Mouse (Mus musculus) embryonic stem cell, embryonic (primary cell): ENCODE results near the gene Ndufc2.

ENCODE experiments used
- CTCF ChIA-PET, 4 experiments: fragments of 300-600 bp in 2 of 4; fragments of 350-600 bp in 2 of 4; sonication (Branson Sonifier 250); formaldehyde crosslinking; loops; one replicate each; lab custom pipeline; 2022; ENCODE audit warnings: inconsistent platforms in 2 of 4; lab: Charles Lee
- POLR2A ChIA-PET, 4 experiments: fragments of 300-600 bp in 2 of 4; fragments of 350-600 bp in 2 of 4; sonication (Branson Sonifier 250); formaldehyde crosslinking; loops; one replicate each; lab custom pipeline; 2022; ENCODE audit warnings: antibody characterized with exemption in 4 of 4, inconsistent platforms in 1 of 4; lab: Charles Lee

Ndufc2 gene

DNA sequence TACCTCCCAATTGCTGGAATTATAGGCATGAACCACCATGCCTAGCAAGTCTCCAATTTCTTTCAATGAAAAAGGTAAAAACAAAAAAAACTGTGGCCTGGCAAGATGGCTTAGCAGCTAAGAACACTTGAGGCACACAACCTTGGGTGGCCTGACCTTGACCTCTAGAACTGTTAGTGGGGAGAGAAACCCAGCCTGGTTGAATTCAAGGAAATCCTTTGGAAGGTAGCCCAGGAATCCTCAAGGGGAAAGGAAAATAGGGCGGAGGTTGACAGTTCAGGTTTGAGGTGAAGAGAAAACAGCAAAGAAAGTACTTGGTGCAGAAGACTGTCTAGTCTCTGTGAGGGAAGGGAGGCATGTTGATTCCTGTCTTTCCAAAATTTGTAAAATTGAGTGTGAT is 14.6 kb downstream of the Ndufc2 start:
- CTCF ChIA-PET, result interaction anchor here in 2 of 4 experiments (0.6 to 1.6 kb wide), 3 partner anchors 11 to 1738 kb away, joined by 3 to 6 read pairs (median 3); no protein-coding TSS in a partner anchor
- POLR2A ChIA-PET, result interaction anchor here in 3 of 4 experiments (0.7 to 2.7 kb wide), 10 partner anchors 11 to 165 kb away, joined by 3 to 17 read pairs (median 4); partner anchors contain the start of genes Ndufc2 (in 2 of the 3), Aamdc (in 1 of the 3) and Rsf1 (in 1 of the 3)

DNA sequence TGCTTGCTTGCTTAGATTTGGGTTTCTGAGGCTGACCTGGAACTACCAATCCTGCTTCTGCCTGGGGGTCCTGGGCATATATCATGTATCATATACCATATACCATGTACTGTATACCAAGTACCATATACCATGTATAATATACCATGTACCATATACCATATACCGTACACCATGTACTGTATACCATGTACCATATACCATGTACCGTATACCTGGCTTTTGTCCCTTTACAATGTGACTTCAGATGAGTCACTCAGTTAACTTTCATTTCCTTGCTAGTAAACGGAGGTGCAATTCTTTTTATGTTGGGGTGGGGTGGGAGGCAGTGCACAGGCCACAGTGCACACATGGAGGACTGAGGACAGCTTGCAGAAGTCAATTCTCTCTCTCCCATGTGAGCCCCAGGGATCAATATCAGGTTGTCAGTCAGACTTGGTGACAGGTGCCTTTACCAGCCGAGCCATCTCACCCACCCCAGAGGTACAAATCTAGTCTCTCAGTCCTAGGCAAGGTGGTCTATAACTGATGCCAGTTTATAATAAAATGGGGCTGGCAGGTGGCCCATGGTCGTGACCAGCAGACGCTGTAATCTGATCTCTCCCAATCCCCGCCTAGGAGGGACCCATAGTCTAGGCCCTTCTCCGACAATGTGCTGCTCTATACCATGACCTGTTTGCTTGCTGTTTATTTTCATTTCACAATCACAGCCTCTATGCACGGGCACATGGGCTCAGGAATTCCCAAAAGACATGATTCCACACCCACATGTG is 15.3 kb downstream of the Ndufc2 start:
- CTCF ChIA-PET, result interaction anchor here in 1 of 4 experiments (1.6 kb wide), 1 partner anchor 10 kb away, joined by 3 read pairs; no protein-coding TSS in a partner anchor
- POLR2A ChIA-PET, result interaction anchor here in 2 of 4 experiments (0.7 to 2.7 kb wide), 8 partner anchors 10 to 164 kb away, joined by 3 to 17 read pairs (median 4); partner anchors contain the start of genes Ndufc2 (in 2 of the 2), Aamdc (in 1 of the 2) and Rsf1 (in 1 of the 2)

DNA sequence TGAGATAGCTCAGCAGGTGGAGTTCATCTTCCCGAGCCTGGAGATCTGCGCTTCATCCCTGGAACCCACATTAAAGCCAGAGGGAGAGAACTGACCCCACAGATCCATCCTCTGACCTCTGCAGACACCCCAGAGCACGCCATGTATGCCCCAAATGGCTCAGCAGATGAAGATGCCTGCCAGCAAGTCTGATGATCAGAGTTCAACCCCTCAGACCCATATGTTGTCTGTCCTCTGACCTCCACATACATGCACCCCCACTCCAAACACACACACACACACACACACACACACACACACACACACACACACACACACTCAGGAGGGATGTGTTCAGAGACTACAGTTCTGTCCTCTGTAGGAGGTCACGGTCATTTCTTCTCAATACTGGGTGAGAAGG is 16.7 kb downstream of the Ndufc2 start:
- ChIA-PET POLR2A (interaction anchor here in 3 of 4 experiments (0.6 to 2.1 kb wide), 9 partner anchors 10 to 207 kb away, joined by 3 to 10 read pairs (median 4); partner anchors contain the start of genes Alg8 (in 3 of the 3), Ndufc2 (in 2 of the 3) and Ints4 (in 1 of the 3)), CTCF (no interaction called here)

DNA sequence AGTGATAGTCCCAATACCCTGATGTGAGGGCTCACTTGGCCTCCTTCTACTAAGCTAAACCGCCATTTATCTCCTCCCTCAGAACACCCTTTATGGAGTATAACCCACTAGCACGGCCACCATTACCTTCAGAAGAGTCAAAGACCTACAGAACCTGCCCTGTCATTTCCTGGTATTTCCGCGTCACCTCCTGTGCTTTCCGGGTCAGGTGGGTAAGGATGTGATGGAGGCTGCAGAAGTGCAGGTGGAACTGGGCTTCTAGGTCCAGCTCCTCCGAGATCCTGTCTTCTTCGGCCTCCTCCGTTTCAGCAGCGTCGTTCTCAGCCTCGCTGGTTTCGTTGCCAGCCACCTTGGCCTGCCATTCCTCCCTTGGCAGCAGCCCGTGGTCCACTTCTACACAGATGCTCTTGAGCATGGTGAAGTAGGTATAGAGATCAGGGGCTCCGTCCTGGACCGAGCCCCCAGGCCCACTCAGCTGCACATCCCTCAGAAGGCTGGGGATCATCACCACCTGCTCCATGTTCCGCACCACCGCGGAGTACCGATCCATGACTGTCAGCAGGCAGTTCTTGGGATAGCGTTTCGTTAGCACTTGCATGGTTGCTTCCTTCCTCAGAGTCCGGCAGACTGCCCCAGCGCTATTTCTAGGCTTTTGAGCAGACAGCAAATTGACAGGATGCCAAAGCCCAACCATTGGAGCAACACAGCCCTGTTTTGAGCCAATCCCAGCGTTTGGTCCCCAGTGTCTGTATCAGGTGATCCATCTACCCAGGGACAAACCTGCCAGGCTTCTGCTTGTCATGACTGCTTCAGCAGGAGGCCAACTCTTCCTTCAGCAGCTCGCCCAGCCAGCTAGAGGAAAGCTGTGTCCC is 17.3 kb downstream of the Ndufc2 start, which contains the start of gene Thrsp:
Gene Thrsp, minus strand, starts transcription at position 825 of the 872 bp plus-strand sequence.
- ChIA-PET CTCF (no interaction called here), POLR2A (interaction anchor here in 3 of 4 experiments (0.5 to 2.1 kb wide), 16 partner anchors 9 to 206 kb away, joined by 3 to 10 read pairs (median 4); partner anchors contain the start of genes Alg8 (in 3 of the 3), Ints4 (in 2 of the 3), Ndufc2 (in 2 of the 3) and Aamdc (in 1 of the 3))

DNA sequence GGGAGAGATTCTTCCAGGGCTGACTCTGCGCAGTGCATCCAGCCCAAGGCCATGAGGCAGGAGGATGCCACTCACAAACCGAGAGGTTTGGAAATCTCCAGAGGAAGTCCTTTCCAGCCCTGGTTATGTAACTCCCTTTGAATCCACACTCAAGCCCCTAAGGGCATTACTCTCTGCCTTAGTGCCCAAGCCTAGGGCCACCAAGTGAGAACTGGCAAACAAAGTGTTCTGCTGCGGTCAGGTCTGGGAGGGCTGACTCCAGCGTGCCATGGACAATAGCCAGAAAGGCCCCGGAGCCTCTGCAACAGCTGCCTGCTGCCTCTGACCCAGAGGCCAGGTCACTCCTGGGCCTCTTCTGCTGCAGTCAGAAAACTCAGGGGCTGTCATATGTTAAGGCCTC is 18.9 kb downstream of the Ndufc2 start:
- POLR2A ChIA-PET, result interaction anchor here in 2 of 4 experiments (1.5 to 2.1 kb wide), 2 partner anchors 47 to 62 kb away, joined by 4 to 9 read pairs; partner anchors contain the start of genes Alg8 (in 1 of the 2) and Ints4 (in 1 of the 2)
- CTCF ChIA-PET, result no interaction called here

DNA sequence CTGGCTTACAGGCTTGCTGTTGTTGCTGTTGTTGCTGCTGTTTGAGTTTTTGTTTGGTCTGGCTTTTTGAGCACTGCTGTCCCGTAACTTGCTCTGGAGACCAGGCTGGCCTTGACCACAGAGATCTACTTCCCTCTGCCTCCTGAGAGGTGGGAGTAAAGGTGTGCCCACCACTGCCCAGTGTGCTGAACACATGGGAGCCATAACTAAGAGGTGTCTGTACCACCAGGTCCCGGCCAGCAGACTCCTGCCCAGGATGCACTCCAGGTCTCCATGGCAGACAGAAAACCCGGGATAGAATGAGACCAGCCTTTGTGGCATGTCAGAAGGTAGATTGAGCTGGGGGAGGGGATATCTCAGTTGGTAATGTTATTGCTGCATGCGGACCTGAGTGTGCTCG is 19.4 kb downstream of the Ndufc2 start:
- POLR2A ChIA-PET, result no interaction called here

DNA sequence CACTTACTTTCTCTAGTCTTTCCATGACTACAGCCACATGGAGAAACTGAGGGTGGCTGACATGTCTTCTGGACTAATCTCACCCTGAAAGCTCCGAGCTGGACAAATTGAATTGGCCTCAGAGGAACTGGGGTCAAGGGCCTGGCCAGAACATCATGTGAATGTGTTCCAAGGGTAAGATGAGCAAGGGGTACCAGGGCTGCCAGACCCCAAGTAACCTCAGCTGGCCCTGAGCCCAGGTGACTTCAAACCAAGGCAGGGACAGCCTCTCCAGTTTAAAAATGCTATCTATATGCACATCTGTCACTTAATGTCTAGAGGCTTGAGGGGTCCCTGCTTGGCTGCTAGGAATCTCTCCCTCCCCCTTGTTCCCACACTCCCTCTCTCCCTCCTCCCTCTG is 20.6 kb downstream of the Ndufc2 start:
- ChIA-PET POLR2A (interaction anchor here in 1 of 4 experiments (1.4 kb wide), 1 partner anchor 159 kb away, joined by 4 read pairs; the partner anchor contains the start of genes Aamdc and Rsf1), CTCF (interaction anchor here in 1 of 4 experiments (0.5 kb wide), 1 partner anchor 212 kb away, joined by 3 read pairs; no protein-coding TSS in a partner anchor)

More for the DNA sequence above, 19.4 kb downstream of the Ndufc2 start:
- CTCF ChIA-PET, result no interaction called here

DNA sequence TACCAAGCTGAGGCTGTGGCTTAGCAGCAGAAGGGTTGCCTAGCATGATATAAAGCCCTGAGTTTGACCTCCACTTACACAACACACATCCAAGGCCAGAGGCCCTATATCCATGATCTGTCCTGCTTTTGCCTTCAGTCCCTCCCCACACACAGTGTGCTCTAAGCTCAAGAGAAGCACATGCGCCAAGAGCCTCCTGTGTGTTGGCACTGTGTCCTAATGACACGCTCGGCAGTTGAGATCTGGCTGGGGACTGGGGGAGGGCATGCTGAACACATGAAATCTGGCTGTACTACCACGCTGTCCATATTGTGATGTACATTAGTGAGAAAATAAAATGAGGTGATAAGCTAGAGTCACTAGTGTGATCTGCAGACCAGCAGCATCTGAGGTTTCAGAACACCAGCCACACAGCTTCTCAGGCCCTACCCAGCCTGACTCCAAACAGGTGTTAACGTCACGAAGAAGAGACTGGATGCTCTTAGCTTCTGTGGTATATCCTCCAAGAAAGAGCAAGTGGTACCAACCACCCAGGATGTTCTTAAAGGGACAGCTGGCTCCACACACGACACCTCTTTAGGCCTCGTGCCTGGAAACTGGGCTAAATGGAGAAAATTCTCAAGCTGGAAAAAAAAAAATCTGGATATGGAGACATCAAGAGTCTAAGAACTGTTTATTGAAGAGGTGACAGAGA is 21.3 kb downstream of the Ndufc2 start:
- POLR2A ChIA-PET, result interaction anchor here in 3 of 4 experiments (1.0 to 1.4 kb wide), 4 partner anchors 9 to 158 kb away, joined by 3 to 4 read pairs (median 4); partner anchors contain the start of genes Aamdc (in 2 of the 3) and Rsf1 (in 2 of the 3)
- CTCF ChIA-PET, result interaction anchor here in 3 of 4 experiments (0.5 to 1.0 kb wide), 4 partner anchors 86 to 256 kb away, joined by 3 read pairs; no protein-coding TSS in a partner anchor

DNA sequence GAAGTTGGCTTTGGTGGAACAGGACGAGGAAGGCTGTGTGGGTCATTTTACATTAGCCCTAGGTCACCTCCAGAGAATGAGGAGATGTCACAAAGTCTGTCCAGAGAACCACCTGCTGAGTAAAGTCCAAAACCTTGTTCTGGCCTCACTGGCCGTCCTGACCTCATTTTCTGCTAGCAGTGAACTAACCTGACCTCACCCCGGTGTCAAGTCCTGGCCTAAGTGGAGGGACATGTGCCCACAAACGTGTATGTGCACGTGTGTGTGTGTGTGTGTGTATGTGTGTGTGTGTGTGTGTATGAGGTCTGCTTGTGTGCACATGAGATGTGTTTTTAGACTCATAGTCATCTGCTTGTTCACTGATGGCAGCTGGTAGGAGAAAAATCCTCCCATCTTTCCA is 24.0 kb downstream of the Ndufc2 start:
- CTCF ChIA-PET, result interaction anchor here in 2 of 4 experiments (0.9 to 1.7 kb wide), 3 partner anchors 12 to 296 kb away, joined by 3 to 8 read pairs (median 3); no protein-coding TSS in a partner anchor
- POLR2A ChIA-PET, result interaction anchor here in 1 of 4 experiments (1.3 to 1.8 kb wide), 3 partner anchors 11 to 57 kb away, joined by 3 to 10 read pairs (median 5); partner anchors contain the start of gene Ints4

DNA sequence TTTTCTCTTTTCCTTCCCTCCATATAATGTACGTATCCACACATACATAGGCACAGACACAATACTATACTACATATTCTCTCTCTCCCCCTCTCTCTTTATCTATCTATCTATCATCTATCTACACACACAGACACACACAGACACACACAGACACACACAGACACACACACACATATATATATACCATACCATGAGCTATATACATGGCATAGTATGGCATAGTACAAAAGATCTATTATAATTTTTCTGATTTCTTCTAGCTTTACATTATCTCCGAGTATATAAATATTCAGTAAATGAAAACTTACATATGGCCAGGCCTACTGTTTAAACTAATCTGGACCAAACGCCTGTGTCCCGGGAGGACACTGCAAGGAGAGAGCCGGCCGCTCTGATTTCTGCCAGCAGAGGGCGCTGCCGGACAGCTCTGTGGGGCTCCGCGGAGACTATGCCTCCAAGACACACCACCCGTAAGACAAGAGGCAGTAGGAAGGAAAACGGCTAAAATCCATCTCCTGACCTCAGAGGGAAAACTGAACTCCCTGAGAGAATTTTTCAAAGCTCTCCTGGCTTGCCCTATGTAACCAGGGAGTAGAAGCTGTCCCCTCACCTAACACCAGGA is 24.9 kb downstream of the Ndufc2 start:
- CTCF ChIA-PET, result interaction anchor here (0.5 to 1.7 kb wide), 25 partner anchors 10 to 626 kb away, joined by 3 to 8 read pairs (median 3); partner anchors contain the start of genes Aamdc (in 1 of the 4), Clns1a (in 1 of the 4), Ints4 (in 1 of the 4) and Ndufc2 (in 1 of the 4)
- POLR2A ChIA-PET, result interaction anchor here (0.6 to 1.8 kb wide), 16 partner anchors 11 to 167 kb away, joined by 3 to 10 read pairs (median 3); partner anchors contain the start of genes Aamdc (in 2 of the 4), Ndufc2 (in 2 of the 4), Rsf1 (in 2 of the 4) and Ints4 (in 1 of the 4)

DNA sequence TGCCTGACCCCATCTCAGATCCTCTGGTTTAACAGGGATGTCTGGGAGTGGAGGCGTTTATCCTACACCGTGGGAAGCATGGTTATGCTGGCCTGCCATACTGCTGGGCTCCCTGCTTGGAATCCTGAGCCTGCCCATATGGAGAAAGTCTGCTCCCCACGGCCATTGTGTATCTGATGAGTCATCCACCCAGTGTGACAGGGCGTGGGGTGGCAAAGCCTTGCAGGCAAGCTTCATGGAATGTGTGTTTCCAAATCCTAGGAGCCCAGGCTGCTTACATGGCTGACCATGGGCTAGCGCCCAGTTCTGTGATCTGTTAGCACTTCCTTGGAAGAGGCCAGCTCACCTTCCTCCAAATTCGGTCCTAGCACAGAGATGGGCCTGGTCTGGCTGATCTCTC is 26.8 kb downstream of the Ndufc2 start:
- CTCF ChIA-PET, result interaction anchor here in 2 of 4 experiments (0.6 to 0.9 kb wide), 2 partner anchors 15 to 320 kb away, joined by 3 to 4 read pairs; no protein-coding TSS in a partner anchor

DNA sequence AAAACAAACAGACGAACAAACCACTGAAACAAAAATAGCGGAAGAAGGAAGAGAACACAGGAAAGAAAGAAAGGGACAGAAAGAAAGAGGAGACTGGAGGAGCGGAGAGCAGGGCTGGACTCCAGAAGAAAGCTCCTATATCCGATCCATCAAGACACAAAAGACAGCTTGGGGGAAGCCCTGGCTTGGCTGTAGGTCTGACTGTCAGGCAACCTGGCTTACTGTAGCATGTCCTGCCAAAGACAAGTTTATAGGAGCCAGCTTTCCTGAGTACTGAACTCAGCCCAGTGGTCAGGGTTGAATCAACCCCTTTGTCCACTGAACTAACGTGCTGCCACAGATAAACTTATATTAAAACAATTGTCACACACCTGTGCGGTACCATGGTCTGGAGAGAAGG is 27.5 kb downstream of the Ndufc2 start:
- CTCF ChIA-PET, result interaction anchor here in 3 of 4 experiments (0.5 to 0.9 kb wide), 5 partner anchors 10 to 219 kb away, joined by 3 to 4 read pairs (median 4); partner anchors contain the start of gene Kctd14 (in 1 of the 3)
- POLR2A ChIA-PET, result interaction anchor here (0.5 to 2.5 kb wide), 27 partner anchors 10 to 332 kb away, joined by 3 to 12 read pairs (median 4); partner anchors contain the start of genes Ints4 (in 3 of the 4), Aamdc (in 2 of the 4), Ndufc2 (in 2 of the 4) and Rsf1 (in 2 of the 4)

More for the DNA sequence above, 26.8 kb downstream of the Ndufc2 start:
- POLR2A ChIA-PET, result interaction anchor here in 3 of 4 experiments (0.5 to 2.5 kb wide), 22 partner anchors 10 to 333 kb away, joined by 3 to 12 read pairs (median 4); partner anchors contain the start of genes Aamdc (in 2 of the 3), Ints4 (in 2 of the 3), Ndufc2 (in 2 of the 3) and Rsf1 (in 2 of the 3)

DNA sequence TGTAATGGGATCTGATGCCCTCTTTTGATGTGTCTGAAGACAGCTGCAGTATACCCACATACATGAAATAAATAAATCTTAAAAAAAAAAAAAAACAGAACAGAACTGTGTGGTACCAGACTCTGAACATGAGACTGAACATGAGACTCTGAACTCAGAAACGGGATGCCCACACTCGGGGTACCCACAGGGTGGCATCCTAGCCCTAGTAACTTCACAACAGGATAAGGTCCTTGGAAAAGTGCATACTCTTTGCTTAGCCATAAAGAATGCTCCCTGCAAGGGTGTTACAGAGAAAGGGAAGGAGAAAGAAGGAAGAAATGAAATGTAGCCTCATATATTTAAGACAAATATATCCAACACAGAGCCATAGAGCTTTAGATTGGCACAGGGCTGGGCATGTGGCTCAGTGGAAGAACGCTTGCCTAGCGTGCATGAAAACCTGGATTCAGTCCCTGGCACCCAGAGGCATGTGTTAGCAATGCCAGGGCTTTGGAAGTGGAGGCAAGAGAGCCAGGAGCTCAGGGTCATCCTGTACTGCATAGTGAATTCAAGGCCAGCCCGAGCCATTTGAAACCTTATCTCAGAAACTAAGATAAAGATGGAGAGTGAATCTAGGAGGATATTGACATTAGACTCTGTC is 28.1 kb downstream of the Ndufc2 start:
- POLR2A ChIA-PET, result interaction anchor here in 3 of 4 experiments (0.6 to 2.5 kb wide), 19 partner anchors 11 to 331 kb away, joined by 3 to 13 read pairs (median 3); partner anchors contain the start of genes Aamdc (in 2 of the 3), Rsf1 (in 2 of the 3), Alg8 (in 1 of the 3) and Aqp11 (in 1 of the 3)

DNA sequence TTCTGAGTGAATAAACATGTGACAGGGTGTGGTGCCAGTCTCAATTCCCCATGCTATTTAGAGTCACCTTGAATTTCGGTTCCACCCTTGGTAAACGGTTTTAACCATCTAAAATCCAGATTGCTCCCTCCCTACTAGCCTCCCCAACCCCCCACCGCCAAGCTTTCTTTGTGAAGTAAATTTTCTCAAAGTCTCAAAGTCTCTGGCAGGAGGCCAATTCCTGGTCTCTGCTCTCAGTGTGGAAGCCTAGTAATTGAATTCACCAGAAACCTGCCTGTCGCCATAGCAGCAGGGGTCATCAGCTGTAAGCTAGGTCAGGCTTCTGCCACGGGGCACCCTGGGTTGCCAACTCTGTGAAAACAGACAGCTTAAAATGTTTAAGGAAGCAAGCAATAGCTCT is 29.9 kb downstream of the Ndufc2 start:
- CTCF ChIA-PET, result interaction anchor here in 3 of 4 experiments (0.6 to 1.1 kb wide), 5 partner anchors 35 to 151 kb away, joined by 3 to 9 read pairs (median 3); partner anchors contain the start of genes Alg8 (in 1 of the 3) and Ints4 (in 1 of the 3)
- POLR2A ChIA-PET, result interaction anchor here (0.6 to 2.4 kb wide), 31 partner anchors 8 to 821 kb away, joined by 3 to 13 read pairs (median 4); partner anchors contain the start of genes Alg8 (in 4 of the 4), Ints4 (in 3 of the 4), Aamdc (in 1 of the 4) and Aqp11 (in 1 of the 4)

More for the DNA sequence above, 28.1 kb downstream of the Ndufc2 start:
- CTCF ChIA-PET, result interaction anchor here in 3 of 4 experiments (0.5 to 0.9 kb wide), 4 partner anchors 9 to 219 kb away, joined by 3 to 4 read pairs (median 4); partner anchors contain the start of gene Kctd14 (in 1 of the 3)
